Mouse (Mus musculus) midbrain, postnatal 0 days (tissue): Measurements from ENCODE around the gene Hoxc8. TPM values are rescaled to one million over a fixed set of nuclear protein-coding genes. Genes with fewer than 3 reads are reported as not detected.

Experiments used
- ATAC-seq: fragments of 200-750 bp; cut with Nextera tagmentation; 2 replicates; pipeline ENCODE4 v1.8.0; 2017; ENCODE audit warnings: moderate number of reproducible peaks, mild to moderate bottlenecking, moderate TSS enrichment, moderate library complexity; ENCODE audit not compliant: low FRiP score
- DNase-seq: peaks from one replicate; pipeline ENCODE4 v3.0.0-alpha.2; 2015; ENCODE audit warnings: low spot score
- H3K27ac ChIP-seq: fragments of 300-500 bp; sonication (generic); 2 replicates; pipeline ENCODE4 v1.5.1; 2014; ENCODE audit warnings: low read depth, mild to moderate bottlenecking, low read length, mixed read lengths
- H3K27me3 ChIP-seq: fragments of 300-500 bp; sonication (generic); 2 replicates; pipeline ENCODE4 v1.6.1; 2014; ENCODE audit warnings: low read length, control low read depth, mixed read lengths; ENCODE audit not compliant: insufficient read depth
- H3K36me3 ChIP-seq: fragments of 300-500 bp; sonication (generic); 2 replicates; pipeline ENCODE4 v1.6.1; 2014; ENCODE audit warnings: low read length, control low read depth, mixed read lengths; ENCODE audit not compliant: insufficient read depth
- H3K4me1 ChIP-seq: fragments of 300-500 bp; sonication (generic); 2 replicates; pipeline ENCODE4 v1.6.1; 2014; ENCODE audit warnings: mild to moderate bottlenecking, control low read depth, antibody characterized with exemption, low read length, mixed read lengths; ENCODE audit not compliant: insufficient read depth
- H3K4me2 ChIP-seq: fragments of 300-500 bp; sonication (generic); 2 replicates; pipeline ENCODE4 v1.6.1; 2014; ENCODE audit warnings: low read depth, mild to moderate bottlenecking, low read length, mixed read lengths; ENCODE audit not compliant: poor library complexity, severe bottlenecking
- H3K4me3 ChIP-seq: fragments of 300-500 bp; sonication (generic); 2 replicates; pipeline ENCODE4 v1.5.1; 2014; ENCODE audit warnings: low read depth, mild to moderate bottlenecking, low read length, moderate library complexity
- H3K9ac ChIP-seq: fragments of 300-500 bp; sonication (generic); replicated peaks from 2 replicates; pipeline ENCODE4 v1.6.1; 2014; ENCODE audit warnings: mild to moderate bottlenecking, low read length, moderate library complexity, mixed read lengths; ENCODE audit not compliant: poor library complexity, severe bottlenecking
- H3K9me3 ChIP-seq: fragments of 300-500 bp; sonication (generic); 2 replicates; pipeline ENCODE4 v1.6.1; 2016; ENCODE audit warnings: low read length, control low read depth
- CTCF ChIP-seq: IDR thresholded peaks from 2 replicates; pipeline ENCODE4 v1.5.1; 2016; ENCODE audit warnings: antibody characterized with exemption, mild to moderate bottlenecking
- WGBS: fragments of 180-500 bp; shearing (Covaris S2); extraction: QIAGEN DNeasy Blood & Tissue Kit; methylation state at CpG from one replicate; pipeline ENCODE4 v1.1.7; 2014; 5-methylcytosine and 5-hydroxymethylcytosine counted together
- polyA plus RNA-seq: library from polyadenylated mRNA; unstranded; fragments of >200 nt; fragmentation: Nextera tagmentation; extraction: Ambion mirVana; gene quantifications from 2 replicates; pipeline ENCODE4 v1.2.1, GENCODE M21; 2015
- total RNA-seq: library from RNA; depleted of rRNA; stranded (reverse); fragments of >200 nt; gene quantifications from 2 replicates; pipeline ENCODE4 v1.2.3, GENCODE M21; 2014; rRNA removed

The Hoxc8 gene
- total RNA-seq (not detected in 2 replicates), polyA plus RNA-seq (not detected in 2 replicates)

- no peak for TF ChIP-seq CTCF
- H3K4me1 ChIP-seq, result no peaks in the 10 kb centered on the region
- H3K27me3 ChIP-seq, result peaks cover 95% of the 10 kb centered on the region
- no peak within 1 kb of the TSS for H3K4me2 ChIP-seq
- H3K27ac ChIP-seq, result no peak within 1 kb of the TSS
- no peak for DNase-seq
- WGBS, result 1% methylated on average over 58 of the region's 69 CpGs
- no peak for ATAC-seq
- no peaks in the 10 kb centered on the region for H3K36me3 ChIP-seq
- H3K9me3 ChIP-seq, result no peaks in the 10 kb centered on the region
- no peak within 1 kb of the TSS for H3K9ac ChIP-seq
- no peak within 1 kb of the TSS for H3K4me3 ChIP-seq
These were observed at the start of gene Hoxc8 for GRCm38 (mm10) chr15:102990461-102991397. Hoxc8 (plus strand) TSS chr15:102990607.

GRCm38 (mm10) chr15:102942739-102943467 lies 47.5 kb upstream of the Hoxc8 start:
- no peak for DNase-seq

GRCm38 (mm10) chr15:102943468-102943813 lies 47.0 kb upstream of the Hoxc8 start:
- Histone ChIP-seq H3K9me3 (no peaks in the 10 kb centered on the region), H3K27me3 (peaks cover 96% of the 10 kb centered on the region), H3K36me3 (no peaks in the 10 kb centered on the region), H3K9ac (no peak overlapping the region), H3K4me1 (no peaks in the 10 kb centered on the region), H3K4me2 (no peak overlapping the region), H3K4me3 (no peak overlapping the region), H3K27ac (no peak overlapping the region)
- no peak for DNase-seq
- no peak for ATAC-seq
- TF ChIP-seq CTCF, result no peak; the same call in 1 of the 2 replicates
- WGBS, result 4% methylated on average over 5 of the region's 5 CpGs

More at GRCm38 (mm10) chr15:102942739-102943467, 47.5 kb upstream of the Hoxc8 start:
- under 1% methylated on average over 44 of the region's 53 CpGs for WGBS
- peaks cover 96% of the 10 kb centered on the region for H3K27me3 ChIP-seq
- H3K4me1 ChIP-seq, result no peaks in the 10 kb centered on the region
- no peak overlapping the region for H3K27ac ChIP-seq
- peak overlapping the region; percentile 4; the same call in 1 of the 2 replicates for H3K4me2 ChIP-seq
- ATAC-seq, result no peak
- H3K9me3 ChIP-seq, result no peaks in the 10 kb centered on the region
- no peaks in the 10 kb centered on the region for H3K36me3 ChIP-seq
- H3K4me3 ChIP-seq, result peak overlapping the region; percentile 16; the same call in 1 of the 2 replicates
- H3K9ac ChIP-seq, result no peak overlapping the region
- TF ChIP-seq CTCF, result peak; percentile 40; the same call in 1 of the 2 replicates

- TF ChIP-seq CTCF, result no peak
- 11% methylated on average over 22 of the region's 22 CpGs for WGBS
- Histone ChIP-seq H3K9me3 (no peaks in the 10 kb centered on the region), H3K27me3 (peaks cover 90% of the 10 kb centered on the region), H3K27ac (no peak overlapping the region), H3K9ac (no peak overlapping the region), H3K36me3 (no peaks in the 10 kb centered on the region), H3K4me3 (no peak overlapping the region), H3K4me1 (no peaks in the 10 kb centered on the region), H3K4me2 (no peak overlapping the region)
- ATAC-seq, result no peak
- no peak for DNase-seq
These were observed 45.0 kb upstream of the Hoxc8 start for GRCm38 (mm10) chr15:102945185-102946077.

GRCm38 (mm10) chr15:102947276-102947675 lies 43.1 kb upstream of the Hoxc8 start:
- Histone ChIP-seq H3K4me2 (no peak overlapping the region), H3K4me1 (no peaks in the 10 kb centered on the region), H3K36me3 (no peaks in the 10 kb centered on the region), H3K27ac (no peak overlapping the region), H3K27me3 (peaks cover 90% of the 10 kb centered on the region), H3K9ac (no peak overlapping the region), H3K4me3 (no peak overlapping the region), H3K9me3 (no peaks in the 10 kb centered on the region)
- TF ChIP-seq CTCF, result no peak
- DNase-seq (no peak), ATAC-seq (no peak)
- 5% methylated on average over 9 of the region's 9 CpGs for WGBS
